Mouse (Mus musculus) lung, postnatal 0 days (tissue): ENCODE measurements around the gene Cdk20.

Experiments
- CTCF ChIP-seq: IDR thresholded peaks from 2 replicates; pipeline ENCODE4 v1.5.1; 2016; ENCODE audit warnings: antibody characterized with exemption, mild to moderate bottlenecking
- EP300 ChIP-seq: IDR thresholded peaks from 2 replicates; pipeline ENCODE4 v1.6.1; 2016; ENCODE audit warnings: antibody characterized with exemption, mild to moderate bottlenecking, control low read depth

DNA sequence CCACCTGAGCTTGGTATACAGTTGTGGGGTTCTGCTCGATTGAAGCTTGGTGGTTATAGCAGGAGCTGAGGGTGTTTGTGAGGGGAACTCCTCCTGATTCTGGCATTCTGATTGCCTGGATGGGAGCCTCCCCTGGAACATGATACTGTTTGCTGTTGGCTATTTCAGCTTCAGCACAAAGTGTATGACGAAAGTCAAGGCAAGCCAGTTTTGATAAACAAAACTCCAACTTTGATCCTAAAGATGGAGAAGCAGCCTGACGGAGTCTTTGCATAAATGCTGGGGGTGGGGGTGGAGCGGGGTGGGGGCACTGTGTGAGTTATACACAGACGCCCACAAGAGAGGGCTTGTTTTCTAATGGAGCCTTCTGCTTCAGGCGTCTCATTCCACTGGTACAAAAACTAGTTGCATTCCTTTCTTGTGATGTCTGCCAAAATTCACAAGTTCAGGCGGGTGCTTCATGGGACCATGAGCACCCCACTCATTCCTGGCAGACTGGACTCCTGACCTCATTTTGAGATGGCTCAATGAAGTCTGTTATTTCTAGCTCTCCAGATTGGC lies 31.2 kb upstream of the Cdk20 start:
- TF ChIP-seq EP300 (0 out of 2 replicates have a peak, but pooled peaks have one; percentile 21), CTCF (no peak)
